Mouse (Mus musculus) neutrophil, adult 65 days (primary cell): ENCODE data around the gene Mzf1. TPM values are rescaled to one million over a fixed set of nuclear protein-coding genes. Genes with fewer than 3 reads are reported as not detected.

ENCODE experiments used
- total RNA-seq: library from RNA; stranded (reverse); gene quantifications from 2 replicates; pipeline ENCODE4 v1.2.4, GENCODE M21; 2023

The Mzf1 gene
- 1.1 and 1.4 TPM in 2 replicates for total RNA-seq

DNA sequence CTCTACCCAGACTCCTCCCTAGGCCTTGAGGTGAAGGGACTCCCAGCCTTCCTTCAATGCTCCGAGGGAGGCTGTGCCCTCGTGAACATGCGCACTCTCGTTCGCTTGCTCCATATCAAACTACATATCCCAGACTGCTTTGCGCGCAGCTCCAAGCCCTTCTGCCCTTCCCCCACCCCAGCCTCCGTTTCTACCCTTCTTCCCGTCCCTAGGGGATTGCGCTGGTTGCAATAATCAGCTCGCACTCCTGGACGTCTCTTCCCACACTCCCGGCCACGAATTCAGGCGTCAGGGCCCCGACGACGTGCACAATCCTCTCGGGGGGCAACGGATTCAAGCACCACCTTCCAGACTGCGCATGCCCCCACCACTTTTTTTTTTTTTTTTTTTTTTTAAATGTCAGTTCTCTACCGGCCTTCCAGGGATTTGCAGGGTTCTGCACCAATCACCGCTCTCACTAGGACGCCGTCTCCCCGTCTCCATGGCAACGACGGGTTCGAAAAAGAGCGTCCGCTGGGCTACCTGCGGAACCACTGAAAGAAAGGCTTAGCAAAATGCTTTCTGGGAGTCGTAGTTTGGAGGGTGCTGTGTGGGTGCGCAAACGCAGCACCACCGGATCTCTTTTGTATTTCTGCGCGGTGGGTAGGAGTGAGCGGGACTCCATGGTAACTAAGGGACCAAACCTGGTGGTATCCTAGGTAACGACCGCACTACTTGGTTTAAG, at the start of gene Mzf1:
Gene Mzf1, minus strand, starts transcription at position 478 of the 724 bp plus-strand sequence.

DNA sequence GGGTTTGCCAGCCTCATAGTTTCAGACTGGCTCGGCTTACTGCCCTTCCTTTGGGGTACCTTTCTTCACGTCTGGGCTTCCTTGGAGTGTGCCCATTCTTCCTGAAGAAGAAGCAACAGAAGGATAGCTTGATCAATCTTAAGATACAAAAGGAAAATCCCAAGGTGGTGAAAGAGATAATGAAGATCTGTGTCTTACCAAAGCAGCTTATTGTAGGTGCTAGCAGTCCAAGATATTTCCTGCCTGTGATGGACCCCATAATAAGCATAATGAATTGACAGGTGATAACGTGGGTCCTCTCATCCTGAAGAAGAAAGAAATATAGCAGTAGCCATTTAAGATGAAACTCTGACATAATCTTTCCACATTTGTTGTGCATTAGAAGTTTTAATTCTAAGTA, 40.5 kb upstream of the Mzf1 start, which contains the start of gene Vmn1r85:
Gene Vmn1r85, minus strand, starts transcription at position 101 of the 400 bp plus-strand sequence.

DNA sequence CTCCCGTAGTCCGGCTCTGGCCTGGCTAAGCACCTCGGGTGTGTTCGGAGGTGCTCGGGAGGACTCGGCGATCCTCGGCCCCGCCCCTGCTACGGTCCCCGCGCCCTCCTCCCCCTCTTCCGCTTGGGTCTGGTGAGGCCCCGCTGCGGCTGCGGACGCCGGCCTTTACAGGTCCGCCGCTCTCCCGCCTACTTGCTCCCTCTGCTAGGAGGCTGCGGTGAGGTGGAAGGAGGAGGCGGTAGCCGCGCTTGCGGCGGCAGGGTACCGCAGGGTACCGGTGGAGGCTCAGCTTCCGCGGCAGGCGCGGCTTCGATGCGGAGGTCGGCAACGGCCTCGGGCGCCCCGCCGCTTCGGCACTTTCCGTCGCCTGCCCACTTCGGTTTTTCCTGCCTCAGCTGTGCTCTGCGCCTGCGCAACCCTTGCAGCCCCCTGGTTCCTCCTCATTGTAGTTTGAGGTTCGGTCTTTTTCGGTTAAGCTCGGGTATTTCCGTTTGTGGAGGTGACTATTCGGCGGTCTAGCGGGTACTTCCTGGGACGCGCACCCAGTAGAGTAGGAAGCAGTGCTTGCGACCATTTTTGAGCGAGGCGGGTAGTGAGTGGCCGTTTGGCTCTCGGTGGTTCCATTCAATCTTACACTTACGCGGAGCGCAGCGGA, 16.5 kb downstream of the Mzf1 start, which contains the start of gene Ube2m:
Gene Ube2m, minus strand, starts transcription at position 375 of the 655 bp plus-strand sequence.

GRCm38 (mm10) chr7:13034148-13034977, 20.2 kb downstream of the Mzf1 start, which contains the start of gene Chmp2a:
Gene Chmp2a (minus strand): TSS chr7:13034807.

GRCm38 (mm10) chr7:13010005-13010908, 44.3 kb downstream of the Mzf1 start, which contains the start of gene Zbtb45:
Gene Zbtb45 (minus strand): TSS chr7:13010034.

DNA sequence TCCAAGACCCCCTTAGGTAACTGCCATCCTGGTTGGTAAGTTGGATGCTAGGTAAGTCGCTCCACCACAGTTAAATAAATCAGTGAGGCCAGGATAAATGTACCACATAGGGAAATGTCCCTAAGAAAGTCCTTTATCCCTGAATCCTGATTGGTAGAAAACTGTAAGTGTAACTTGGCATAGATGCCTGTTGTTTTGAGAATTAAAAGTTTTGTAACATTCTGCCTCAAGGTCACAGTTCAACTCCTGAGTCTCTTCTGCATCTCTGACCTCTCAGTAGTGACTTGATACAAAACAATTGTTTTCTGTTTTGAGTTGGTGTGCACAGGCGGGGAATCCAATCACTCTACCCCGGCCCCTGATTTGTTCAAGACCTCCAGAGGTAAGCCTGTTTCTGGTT, 55.7 kb downstream of the Mzf1 start, which contains the start of gene Trim28:
Gene Trim28, plus strand, starts transcription at position 264 of the 400 bp plus-strand sequence.

DNA sequence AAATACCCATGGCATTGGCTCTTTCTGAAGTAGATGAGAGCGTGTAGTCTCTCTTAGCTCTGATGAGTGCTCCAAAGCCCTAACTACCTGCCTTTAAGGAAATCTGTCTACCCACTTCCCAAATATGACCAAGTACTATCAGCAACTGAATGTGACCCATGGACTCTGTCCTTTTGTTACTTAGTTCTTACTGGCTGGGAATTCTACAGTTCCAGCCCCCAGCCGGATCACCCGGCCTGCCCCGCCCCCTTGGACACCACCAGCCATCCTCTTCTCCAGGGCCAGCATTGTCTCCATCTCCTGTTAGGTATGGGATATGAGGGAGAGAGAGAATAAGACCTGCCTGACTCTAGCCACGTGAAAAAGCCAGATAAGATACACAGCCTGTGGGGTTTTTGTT, 56.5 kb downstream of the Mzf1 start, which contains the start of gene Slc27a5:
Gene Slc27a5, minus strand, starts transcription at position 140 of the 400 bp plus-strand sequence.

Other genes with a start within 250 kb of the Mzf1 start
- gene Zfp329, start 235.9 kb downstream of the Mzf1 start, total RNA-seq: 1.8 and 2.1 TPM in 2 replicates
- 32.5 and 41.6 TPM in 2 replicates for gene Zfp110, start 220.0 kb downstream of the Mzf1 start, total RNA-seq
- gene Zfp128, start 173.6 kb downstream of the Mzf1 start, total RNA-seq: 0.45 and 1.1 TPM in 2 replicates
- gene Zscan22, start 156.9 kb downstream of the Mzf1 start, total RNA-seq: 2.9 and 3.7 TPM in 2 replicates
- gene Rps5, start 132.5 kb downstream of the Mzf1 start, total RNA-seq: 543 and 561 TPM in 2 replicates
- 0.27 TPM in 1 of 2 replicates, not detected in the other for gene Rnf225, start 127.3 kb downstream of the Mzf1 start, total RNA-seq
- 1.2 and 2.7 TPM in 2 replicates for gene Zfp324, start 88.9 kb downstream of the Mzf1 start, total RNA-seq
- 0.88 and 1.3 TPM in 2 replicates for gene Zfp446, start 76.9 kb downstream of the Mzf1 start, total RNA-seq
- gene Slc27a5, start 56.6 kb downstream of the Mzf1 start, total RNA-seq: not detected in 2 replicates
- gene Trim28, start 55.6 kb downstream of the Mzf1 start, total RNA-seq: 109 and 164 TPM in 2 replicates
- 8.1 and 11.8 TPM in 2 replicates for gene Zbtb45, start 44.7 kb downstream of the Mzf1 start, total RNA-seq
- 143 and 163 TPM in 2 replicates for gene Chmp2a, start 20.0 kb downstream of the Mzf1 start, total RNA-seq
- 67.7 and 84.0 TPM in 2 replicates for gene Ube2m, start 16.5 kb downstream of the Mzf1 start, total RNA-seq
- not detected in 2 replicates for gene Vmn1r85, start 40.4 kb upstream of the Mzf1 start, total RNA-seq
- gene Vmn1r86, start 65.2 kb upstream of the Mzf1 start, total RNA-seq: not detected in 2 replicates
- not detected in 2 replicates for gene Vmn1r87, start 85.4 kb upstream of the Mzf1 start, total RNA-seq
- gene Vmn1r88, start 104.8 kb upstream of the Mzf1 start, total RNA-seq: 0.09 TPM in 1 of 2 replicates, not detected in the other
- not detected in 2 replicates for gene Vmn1r89, start 158.3 kb upstream of the Mzf1 start, total RNA-seq
- 53.6 and 72.7 TPM in 2 replicates for gene Lig1, start 222.5 kb upstream of the Mzf1 start, total RNA-seq
- gene Zswim9, start 224.0 kb upstream of the Mzf1 start, total RNA-seq: 1.7 and 2.2 TPM in 2 replicates